Mouse (Mus musculus) kidney, embryonic 15.5 days (tissue): ENCODE measurements around the gene Snrnp200. TPM values are rescaled to one million over a fixed set of nuclear protein-coding genes. Genes with fewer than 3 reads are reported as not detected.
"Not testable (repeated sequence)": the region's sequence is repeated elsewhere in the genome, so short reads cannot be mapped to it uniquely, and the experiment has no call there.

Source experiments
- ATAC-seq: fragments of 200-750 bp; cut with Nextera tagmentation; replicated peaks from 2 replicates; pipeline ENCODE4 v1.8.0; 2017; ENCODE audit warnings: moderate TSS enrichment; ENCODE audit not compliant: low FRiP score
- H3K27ac ChIP-seq: fragments of 300-500 bp; sonication (generic); 2 replicates; pipeline ENCODE4 v1.5.1; 2015; ENCODE audit warnings: mild to moderate bottlenecking, inconsistent platforms
- H3K27me3 ChIP-seq: fragments of 300-500 bp; sonication (generic); 2 replicates; pipeline ENCODE4 v1.6.1; 2015; ENCODE audit warnings: inconsistent platforms
- H3K36me3 ChIP-seq: fragments of 300-500 bp; sonication (generic); 2 replicates; pipeline ENCODE4 v1.6.1; 2015; ENCODE audit warnings: inconsistent platforms
- H3K4me1 ChIP-seq: fragments of 300-500 bp; sonication (generic); 2 replicates; pipeline ENCODE4 v1.6.1; 2015; ENCODE audit warnings: inconsistent platforms
- H3K4me2 ChIP-seq: fragments of 300-500 bp; sonication (generic); 2 replicates; pipeline ENCODE4 v1.6.1; 2015; ENCODE audit warnings: moderate library complexity, mild to moderate bottlenecking, inconsistent platforms
- H3K4me3 ChIP-seq: fragments of 300-500 bp; sonication (generic); replicated peaks from 2 replicates; pipeline ENCODE4 v1.5.1; 2015; ENCODE audit warnings: mild to moderate bottlenecking, inconsistent platforms
- H3K9ac ChIP-seq: fragments of 300-500 bp; sonication (generic); 2 replicates; pipeline ENCODE4 v1.6.1; 2015; ENCODE audit warnings: mild to moderate bottlenecking, inconsistent platforms
- H3K9me3 ChIP-seq: fragments of 300-500 bp; sonication (generic); replicated peaks from 2 replicates; pipeline ENCODE4 v1.6.1; 2016; ENCODE audit warnings: inconsistent platforms
- WGBS: fragments of 180-500 bp; shearing (Covaris S2); methylation state at CpG from one replicate; pipeline ENCODE4 v1.1.7; 2015; ENCODE audit warnings: mixed read lengths; 5-methylcytosine and 5-hydroxymethylcytosine counted together
- polyA plus RNA-seq: library from polyadenylated mRNA; unstranded; fragments of >200 nt; fragmentation: Nextera tagmentation; extraction: Ambion mirVana; gene quantifications from 2 replicates; pipeline ENCODE4 v1.2.1, GENCODE M21; 2015

The Snrnp200 gene
- polyA plus RNA-seq, 1 experiment from 2014 or later = 64.1 TPM

DNA sequence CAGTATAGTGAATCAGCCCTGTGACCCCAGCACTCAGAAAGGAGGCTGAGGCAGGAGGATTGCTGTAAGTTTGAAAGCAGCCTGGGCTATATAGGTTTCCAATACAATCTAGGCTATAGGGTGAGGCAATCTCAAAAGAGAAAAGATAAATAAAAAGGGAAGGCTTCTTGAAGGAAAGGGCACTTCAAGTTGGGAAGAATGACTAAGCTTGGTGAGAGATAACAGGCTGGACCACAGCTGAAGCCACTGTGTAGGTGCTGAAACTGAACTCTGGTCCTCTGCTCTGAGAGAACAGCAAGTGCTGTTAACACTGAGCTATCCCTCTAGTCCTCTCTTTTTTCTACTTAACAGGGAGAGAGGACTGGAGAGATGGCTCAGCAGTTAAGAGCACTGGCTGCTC, 54.3 kb downstream of the Snrnp200 start:
- no peak for ATAC-seq
- no peaks in the 10 kb centered on the region for H3K27me3 ChIP-seq

DNA sequence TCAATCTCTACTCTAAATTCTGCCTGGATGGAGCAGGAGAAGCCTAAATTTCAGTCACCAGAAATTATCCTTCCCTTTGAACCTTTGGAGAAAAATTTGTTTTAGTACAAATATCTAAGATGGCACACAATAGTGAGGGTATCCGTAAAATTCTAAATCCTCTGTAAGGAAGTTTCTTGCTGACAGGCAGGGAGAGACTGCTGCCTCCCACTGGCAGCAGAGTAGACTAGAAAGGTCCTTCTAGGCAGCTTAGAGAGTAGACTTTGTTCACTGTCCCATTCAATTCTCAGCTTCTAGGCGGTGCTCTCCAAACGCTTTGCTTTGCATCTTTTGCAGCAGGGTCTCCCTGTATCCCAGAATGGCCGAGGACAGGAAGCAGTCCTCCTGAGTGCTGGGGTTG, 59.7 kb downstream of the Snrnp200 start:
- WGBS = 47% methylated on average over 4 of the region's 4 CpGs
- Histone ChIP-seq H3K4me2 (no peak overlapping the region), H3K27me3 (no peaks in the 10 kb centered on the region), H3K9me3 (no peaks in the 10 kb centered on the region), H3K27ac (no peak overlapping the region), H3K36me3 (no peaks in the 10 kb centered on the region), H3K4me3 (no peak overlapping the region), H3K9ac (no peak overlapping the region), H3K4me1 (peaks cover 4% of the 10 kb centered on the region; the same call in 1 of the 2 replicates)
- ATAC-seq = no peak

More for the DNA sequence above, 54.3 kb downstream of the Snrnp200 start:
- Histone ChIP-seq H3K36me3 (peaks cover 27% of the 10 kb centered on the region), H3K9me3 (no peaks in the 10 kb centered on the region), H3K4me2 (no peak overlapping the region), H3K4me1 (no peaks in the 10 kb centered on the region), H3K9ac (no peak overlapping the region), H3K27ac (no peak overlapping the region), H3K4me3 (no peak overlapping the region)

DNA sequence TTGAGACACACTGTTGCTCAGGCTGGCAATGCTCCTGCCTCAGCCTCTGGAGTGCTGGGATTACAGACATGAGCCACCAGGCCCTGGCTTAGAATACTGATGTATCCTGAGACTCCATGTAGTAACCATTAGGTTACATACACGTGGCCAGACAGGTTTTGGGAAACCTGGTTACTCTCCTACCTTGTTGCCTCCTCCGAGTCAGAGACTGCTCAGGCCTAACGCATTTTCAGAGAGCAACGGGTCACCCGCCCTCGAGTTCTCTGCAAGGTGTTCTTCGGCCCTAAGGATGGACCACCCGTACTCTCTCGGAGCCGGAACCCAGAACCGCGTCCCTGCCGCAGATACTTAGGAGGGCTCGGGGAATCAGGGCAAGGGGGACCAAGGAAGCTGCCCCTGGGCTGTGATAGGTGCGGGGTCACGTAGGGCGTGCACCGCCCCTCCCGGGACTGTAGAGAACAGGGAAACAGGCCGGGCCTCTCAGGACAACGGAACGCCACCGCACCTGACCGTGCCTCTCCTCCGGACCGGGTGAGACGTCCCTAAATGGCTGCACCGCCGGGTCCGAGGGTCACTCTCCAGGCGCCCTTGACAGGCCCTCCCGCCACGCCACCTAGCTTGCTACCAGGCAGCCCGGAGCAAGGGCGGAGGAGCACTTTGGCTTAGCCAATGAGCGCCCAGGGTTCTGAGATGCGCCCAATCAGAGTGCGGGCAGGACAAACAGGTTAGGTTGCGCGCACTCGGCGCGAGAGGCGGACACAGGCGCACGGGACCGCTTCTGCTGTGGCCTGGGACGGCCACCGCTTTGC, 61.5 kb downstream of the Snrnp200 start, which contains the start of gene Stard7:
Stard7 (plus strand) TSS at position 728 of the 809 bp plus-strand sequence.
- under 1% methylated on average over 49 of the region's 49 CpGs for WGBS

DNA sequence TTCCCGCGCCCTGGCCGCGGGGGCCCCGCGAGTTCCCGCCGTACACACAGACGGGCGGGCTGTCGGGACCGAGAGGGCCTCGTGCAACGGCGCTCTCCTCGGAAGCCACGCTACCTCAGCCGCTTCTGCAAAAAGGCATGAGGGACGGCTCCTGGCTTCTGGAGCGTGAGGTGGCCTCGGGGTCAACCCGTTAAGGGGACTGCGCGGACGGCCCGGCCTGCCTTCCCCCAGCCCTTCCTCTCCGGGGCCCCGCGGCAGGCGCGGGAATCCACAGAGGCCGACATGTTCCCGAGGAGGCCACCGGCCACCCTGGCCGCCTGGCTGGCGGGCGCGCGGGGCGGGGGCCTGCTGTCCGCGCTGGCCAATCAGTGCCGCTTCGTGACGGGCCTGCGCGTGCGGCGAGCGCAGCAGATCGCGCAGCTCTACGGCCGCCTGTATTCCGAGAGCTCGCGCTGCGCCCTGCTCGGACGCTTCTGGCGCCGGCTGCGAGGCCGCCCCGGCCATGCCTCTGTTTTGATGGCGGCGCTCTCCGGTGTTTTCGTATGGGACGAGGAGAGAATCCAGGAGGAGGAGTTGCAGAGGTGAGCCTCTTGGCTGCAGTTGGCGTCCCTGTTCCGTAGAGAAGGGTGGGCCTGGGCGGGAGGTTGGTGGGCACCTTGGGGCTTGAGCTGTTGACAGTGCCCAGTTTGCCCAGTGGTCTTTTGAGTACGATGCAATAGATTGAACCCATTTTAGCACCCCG, 62.3 kb downstream of the Snrnp200 start:
- Histone ChIP-seq H3K36me3 (no peaks in the 10 kb centered on the region), H3K27ac (peak overlapping the region; percentile 97), H3K9me3 (no peaks in the 10 kb centered on the region), H3K4me1 (peaks cover 9% of the 10 kb centered on the region), H3K4me2 (peak overlapping the region; percentile 86), H3K27me3 (no peaks in the 10 kb centered on the region), H3K9ac (peak overlapping the region; percentile 85), H3K4me3 (peak overlapping the region; percentile 77)
- peak; percentile 96 for ATAC-seq
- under 1% methylated on average over 75 of the region's 75 CpGs for WGBS

More for the DNA sequence above, 61.5 kb downstream of the Snrnp200 start, which contains the start of gene Stard7:
- H3K4me2 ChIP-seq = peak within 1 kb of the TSS; percentile 86
- peaks cover 9% of the 10 kb centered on the region for H3K4me1 ChIP-seq
- peak; percentile 99 for ATAC-seq
- no peaks in the 10 kb centered on the region for H3K36me3 ChIP-seq
- H3K9me3 ChIP-seq = no peaks in the 10 kb centered on the region
- H3K27me3 ChIP-seq = no peaks in the 10 kb centered on the region
- peak within 1 kb of the TSS; percentile 85 for H3K9ac ChIP-seq
- peak within 1 kb of the TSS; percentile 97 for H3K27ac ChIP-seq
- H3K4me3 ChIP-seq = peak within 1 kb of the TSS; percentile 77

DNA sequence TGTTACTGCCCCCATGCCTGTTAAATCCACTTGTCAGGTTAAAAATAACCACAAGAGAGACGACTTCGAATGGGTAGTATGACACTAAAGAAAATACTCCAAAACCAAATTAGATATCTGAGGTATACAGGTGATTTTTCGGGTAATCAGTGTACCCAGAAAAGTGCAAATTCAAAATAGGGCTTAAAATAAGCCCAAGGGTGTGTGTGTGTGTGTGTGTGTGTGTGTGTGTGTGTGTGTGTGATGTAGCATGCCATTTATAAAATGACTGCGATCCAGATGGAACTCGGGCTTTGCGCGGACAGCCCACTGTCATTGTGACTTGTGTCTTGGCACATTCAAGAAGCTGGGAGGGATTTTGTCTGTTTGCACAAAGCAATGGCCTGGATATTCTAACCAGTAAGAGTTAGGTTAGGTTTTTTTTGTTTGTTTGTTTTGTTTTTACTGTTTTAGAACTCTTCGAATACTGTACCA, 62.9 kb downstream of the Snrnp200 start:
- Histone ChIP-seq H3K9me3 (no peaks in the 10 kb centered on the region), H3K9ac (peak overlapping the region; percentile 85), H3K27ac (peak overlapping the region; percentile 97), H3K27me3 (no peaks in the 10 kb centered on the region), H3K4me3 (peak overlapping the region; percentile 77), H3K4me2 (peak overlapping the region; percentile 86), H3K4me1 (peaks cover 9% of the 10 kb centered on the region), H3K36me3 (no peaks in the 10 kb centered on the region)
- WGBS = 12% methylated on average over 8 of the region's 8 CpGs
- no peak for ATAC-seq

DNA sequence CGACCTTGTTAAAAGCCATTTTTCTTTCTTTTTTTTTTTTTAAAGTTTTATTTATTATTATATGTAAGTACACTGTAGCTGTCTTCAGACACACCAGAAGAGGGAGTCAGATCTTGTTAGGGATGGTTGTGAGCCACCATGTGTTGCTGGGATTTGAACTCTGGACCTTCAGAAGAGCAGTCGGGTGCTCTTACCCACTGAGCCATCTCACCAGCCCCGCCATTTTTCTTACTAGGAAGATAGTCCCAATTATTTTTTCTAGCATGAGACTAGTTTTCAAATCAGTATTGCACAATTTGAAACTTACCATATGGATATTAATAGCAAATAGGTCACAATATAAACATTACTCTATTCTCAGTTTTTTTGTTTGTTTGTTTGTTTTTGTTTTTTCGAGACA, 63.9 kb downstream of the Snrnp200 start:
- H3K27ac ChIP-seq, H3K4me1 ChIP-seq, ATAC-seq, H3K9me3 ChIP-seq, H3K36me3 ChIP-seq, H3K9ac ChIP-seq, H3K4me3 ChIP-seq, H3K27me3 ChIP-seq: not testable (repeated sequence)
- 93% methylated on average over 4 of the region's 4 CpGs for WGBS
- H3K4me2 ChIP-seq = peak overlapping the region; percentile 86

DNA sequence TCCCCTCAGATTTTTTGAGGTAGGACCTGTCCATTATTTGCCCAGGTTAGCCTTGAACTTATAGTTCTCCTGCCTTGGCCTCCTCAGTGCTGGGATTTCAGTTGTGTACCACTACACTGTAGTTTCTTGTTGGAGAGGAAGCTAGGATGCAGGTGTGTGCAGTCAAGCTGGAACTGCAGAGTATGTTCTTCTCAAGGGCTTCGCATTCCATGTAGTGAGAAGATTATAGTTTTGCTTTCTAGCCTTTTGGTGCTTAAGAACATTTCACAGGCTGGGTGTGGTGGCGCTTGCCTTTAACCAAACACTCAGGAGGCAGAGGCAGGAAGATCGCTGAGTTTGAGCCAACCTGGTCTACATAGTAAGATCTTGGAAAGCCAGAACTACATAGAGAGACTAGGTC, 64.6 kb downstream of the Snrnp200 start:
- H3K27me3 ChIP-seq = no peaks in the 10 kb centered on the region
- ATAC-seq = no peak

DNA sequence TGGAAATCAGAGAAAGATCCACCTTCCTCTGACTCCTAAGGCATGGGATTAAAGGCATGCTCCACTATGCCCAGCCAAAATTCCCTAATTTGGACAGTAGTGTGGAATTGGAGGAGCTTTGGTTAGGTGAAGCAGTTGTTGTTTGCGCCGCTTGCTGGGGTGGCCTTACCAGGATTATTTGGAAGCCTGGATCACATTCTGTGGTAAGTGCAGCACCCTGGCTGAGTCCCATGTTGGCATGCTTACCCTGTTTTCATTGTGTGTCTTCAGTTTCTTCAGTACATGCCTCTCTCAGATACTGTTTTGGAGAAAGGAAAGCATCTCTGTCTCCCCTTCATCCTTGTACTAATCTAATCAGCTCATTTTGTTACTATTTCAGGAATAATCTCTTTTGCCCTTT, 66.4 kb downstream of the Snrnp200 start:
- Histone ChIP-seq H3K4me1 (peaks cover 9% of the 10 kb centered on the region), H3K27ac (no peak overlapping the region), H3K9ac (no peak overlapping the region), H3K4me3 (no peak overlapping the region), H3K36me3 (no peaks in the 10 kb centered on the region), H3K27me3 (no peaks in the 10 kb centered on the region), H3K4me2 (no peak overlapping the region), H3K9me3 (no peaks in the 10 kb centered on the region)
- no peak for ATAC-seq
- 86% methylated on average over 2 of the region's 2 CpGs for WGBS

More for the DNA sequence above, 64.6 kb downstream of the Snrnp200 start:
- Histone ChIP-seq H3K27ac (no peak overlapping the region), H3K36me3 (no peaks in the 10 kb centered on the region), H3K4me2 (no peak overlapping the region), H3K9me3 (no peaks in the 10 kb centered on the region), H3K4me3 (no peak overlapping the region), H3K9ac (no peak overlapping the region), H3K4me1 (peaks cover 9% of the 10 kb centered on the region)
- WGBS = 96% methylated on average over 3 of the region's 3 CpGs

DNA sequence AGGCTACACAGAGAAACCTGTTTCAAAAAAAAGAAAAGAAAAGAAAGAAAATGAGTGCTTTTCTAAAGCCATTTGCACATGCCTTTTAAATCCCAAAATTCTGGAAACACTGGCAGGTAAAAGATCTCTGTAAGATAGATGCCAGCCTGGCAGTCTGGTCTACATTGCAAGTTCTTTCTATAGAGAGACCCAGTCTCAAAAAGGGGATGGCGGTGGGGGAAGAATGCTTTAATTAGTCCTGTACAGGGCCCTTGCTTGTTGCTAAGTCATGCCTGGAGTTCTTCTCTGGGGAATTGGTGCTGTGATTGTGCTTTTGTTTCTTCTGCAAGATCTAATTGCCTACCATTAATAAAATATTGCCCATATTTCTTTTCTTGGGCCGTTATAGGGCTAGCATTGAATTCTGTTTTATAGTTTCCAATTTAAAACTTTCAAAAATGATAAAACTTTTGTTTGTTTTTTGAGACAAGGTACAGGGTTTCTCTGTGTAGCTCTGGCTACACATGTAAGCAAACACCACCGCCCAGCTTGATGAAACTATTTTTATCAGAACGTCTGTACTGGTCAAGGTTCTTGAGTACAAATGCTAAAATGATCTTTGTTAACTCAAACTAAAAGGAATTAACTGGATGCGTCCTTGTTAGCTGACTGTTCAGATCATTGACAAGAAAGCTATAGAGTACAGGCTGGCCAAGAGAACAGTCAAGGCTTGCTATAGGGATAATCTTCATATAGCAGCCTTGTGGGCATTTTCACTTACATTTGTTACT, 67.5 kb downstream of the Snrnp200 start:
- Histone ChIP-seq H3K9ac (no peak overlapping the region), H3K9me3 (no peaks in the 10 kb centered on the region), H3K27me3 (no peaks in the 10 kb centered on the region), H3K36me3 (no peaks in the 10 kb centered on the region), H3K4me3 (no peak overlapping the region), H3K4me2 (no peak overlapping the region), H3K4me1 (peaks cover 9% of the 10 kb centered on the region), H3K27ac (no peak overlapping the region)
- WGBS = 81% methylated on average over 5 of the region's 5 CpGs
- no peak for ATAC-seq

DNA sequence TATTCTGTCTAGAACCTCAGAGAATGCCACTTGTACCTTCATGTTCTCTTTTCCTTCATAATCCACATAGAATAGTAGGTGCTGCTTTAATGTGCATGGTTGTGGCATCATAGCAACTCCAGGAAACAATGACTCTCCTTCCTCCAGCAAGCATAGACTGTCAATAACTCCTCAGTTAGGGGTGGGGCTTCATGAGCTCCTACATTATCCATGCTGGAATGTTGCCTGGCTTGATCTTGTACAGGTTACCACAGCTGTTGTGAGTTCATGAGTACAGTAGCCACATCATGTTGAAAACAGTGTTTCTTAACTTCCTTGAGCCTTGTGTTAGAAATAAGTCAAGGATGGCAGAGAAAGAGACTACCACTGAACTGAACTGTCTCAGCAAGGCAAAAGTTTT, 70.0 kb downstream of the Snrnp200 start:
- no peak overlapping the region for H3K9ac ChIP-seq
- ATAC-seq = no peak

More for the DNA sequence above, 70.0 kb downstream of the Snrnp200 start:
- Histone ChIP-seq H3K27me3 (no peaks in the 10 kb centered on the region), H3K4me2 (no peak overlapping the region), H3K4me1 (peaks cover 5% of the 10 kb centered on the region; the same call in 1 of the 2 replicates), H3K27ac (no peak overlapping the region), H3K4me3 (no peak overlapping the region), H3K36me3 (0 out of 2 replicates have a peak, but pooled peaks cover 4% of the 10 kb centered on the region), H3K9me3 (no peaks in the 10 kb centered on the region)
